In the genomic region with DNA sequence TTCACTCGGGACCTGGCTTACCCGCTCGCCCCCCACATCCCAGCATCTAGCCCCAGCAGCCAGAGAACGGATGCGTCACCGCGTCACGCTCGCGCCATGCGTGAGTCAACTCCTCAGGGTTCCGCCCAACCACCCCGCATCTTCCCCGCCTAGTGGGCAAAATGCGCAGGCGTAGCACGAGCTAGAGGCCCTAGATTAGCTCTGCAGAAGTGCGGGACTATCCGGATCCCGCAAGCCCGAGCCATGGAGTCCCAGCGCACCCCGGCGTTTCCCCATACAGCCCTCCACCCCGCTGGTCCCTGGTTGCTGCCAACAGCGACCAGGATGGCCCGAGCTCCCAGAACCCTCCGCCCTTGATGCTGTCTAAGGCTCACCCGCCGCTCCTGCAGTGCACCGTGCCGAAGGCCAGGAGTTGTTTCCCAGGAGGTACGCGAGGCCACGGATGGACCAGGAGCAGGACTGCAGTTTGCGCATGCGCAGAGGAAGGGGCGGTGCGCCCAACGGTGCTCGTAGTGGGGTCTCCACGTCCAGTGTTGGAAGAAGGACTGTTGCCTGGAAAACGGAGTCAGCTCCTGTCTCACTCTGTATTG, we compare ENCODE assay signal across 8 mouse cellular contexts. TPM values are rescaled to one million over a fixed set of nuclear protein-coding genes. Genes with fewer than 3 reads are reported as not detected.
DNase-seq lines count a peak whose midpoint lies in the region; ATAC-seq and TF ChIP-seq lines count a peak whose summit lies in the region.

Zfp248 (minus strand) TSS at position 487 of the 590 bp plus-strand sequence.

- peaks cover 7% of the 10 kb centered on the region; the same call in 1 of the 2 replicates for H3K4me1 ChIP-seq in cortical plate, adult 2 months (ENCODE audit: control insufficient read depth, insufficient read depth, low read length)

- TF ChIP-seq POLR2A in cortical plate, adult 2 months (IDR thresholded peaks at IDR 0.05; ENCODE audit: extremely low read depth, insufficient read depth, low read length) = peak; percentile 88

- peak; percentile 98 for ATAC-seq in megakaryocyte, adult 5-6 weeks (ENCODE audit: poor library complexity, severe bottlenecking)

- no peak for TF ChIP-seq CTCF in cortical plate, adult 2 months (IDR thresholded peaks at IDR 0.05; ENCODE audit: extremely low read depth, insufficient read depth, low read length)

- peak within 1 kb of the TSS; percentile 70 for H3K4me3 ChIP-seq in cortical plate, adult 2 months (ENCODE audit: insufficient read depth, low read length)

- peak within 1 kb of the TSS; percentile 91 for H3K27ac ChIP-seq in cortical plate, adult 2 months (ENCODE audit: insufficient read depth, low read length)

- peak; percentile 90 for DNase-seq in adipocyte (ENCODE audit: low spot score)
- peak; percentile 73 to 78 for DNase-seq in gastrocnemius, adult 8-10 months (ENCODE audit: low spot score in 2 of 2)
- DNase-seq in hindlimb bud, embryonic 11.5 days (ENCODE audit: extremely low spot score, low read depth, low spot score) = peak; percentile 64
- DNase-seq in left cerebral cortex, adult 8-10 months (ENCODE audit: low spot score in 2 of 2) = peak; percentile 88 to 93
- DNase-seq in right cerebral cortex, adult 18-20 months = peak; percentile 97
- peak; percentile 72 for DNase-seq in urinary bladder, adult 2 months (ENCODE audit: low spot score)

RNA-seq across cellular contexts. Expression of gene Zfp248, which starts in this region (rescaled TPM):
- polyA plus RNA-seq in cortical plate, adult 2 months (2012; rRNA removed) = 7.7 and 7.8 TPM in 2 replicates
- total RNA-seq in gastrocnemius, adult 8-10 months (2022) = 1 to 10 TPM; 1.2 to 1.6 (median 1.4) TPM
- total RNA-seq in left cerebral cortex, adult 8-10 months (2022) = 10 to 100 TPM; 16.5 to 26.3 (median 18.5) TPM
- 0.22 and 1.1 TPM in 2 replicates for total RNA-seq in megakaryocyte, adult 5-6 weeks (2015)
- total RNA-seq in megakaryocyte, adult 5-6 weeks (2017) = 0.20 and 0.81 TPM in 2 replicates
- polyA plus RNA-seq in urinary bladder, adult 2 months (2012; rRNA removed) = 2.4 and 3.0 TPM in 2 replicates

Comparison
In these comparisons a context has a peak if more than half of its experiments do, and no peak if none do; other contexts are left out.
1. Peak in every context shown above with its lines: DNase-seq, ATAC-seq, H3K4me3 ChIP-seq and H3K27ac ChIP-seq.
2. RNA of gene Zfp248 (total RNA-seq): 16.5 to 26.3 TPM in left cerebral cortex, adult 8-10 months; 1.2 to 1.6 TPM in gastrocnemius, adult 8-10 months and 0.20 to 1.1 TPM in megakaryocyte, adult 5-6 weeks; every median in the first group is over 4 times any median in the second.